Mouse (Mus musculus): ENCODE results near the gene Znrf3.
"Not testable (repeated sequence)": the region's sequence is repeated elsewhere in the genome, so short reads cannot be mapped to it uniquely, and the experiment has no call there.

The Znrf3 gene

DNA sequence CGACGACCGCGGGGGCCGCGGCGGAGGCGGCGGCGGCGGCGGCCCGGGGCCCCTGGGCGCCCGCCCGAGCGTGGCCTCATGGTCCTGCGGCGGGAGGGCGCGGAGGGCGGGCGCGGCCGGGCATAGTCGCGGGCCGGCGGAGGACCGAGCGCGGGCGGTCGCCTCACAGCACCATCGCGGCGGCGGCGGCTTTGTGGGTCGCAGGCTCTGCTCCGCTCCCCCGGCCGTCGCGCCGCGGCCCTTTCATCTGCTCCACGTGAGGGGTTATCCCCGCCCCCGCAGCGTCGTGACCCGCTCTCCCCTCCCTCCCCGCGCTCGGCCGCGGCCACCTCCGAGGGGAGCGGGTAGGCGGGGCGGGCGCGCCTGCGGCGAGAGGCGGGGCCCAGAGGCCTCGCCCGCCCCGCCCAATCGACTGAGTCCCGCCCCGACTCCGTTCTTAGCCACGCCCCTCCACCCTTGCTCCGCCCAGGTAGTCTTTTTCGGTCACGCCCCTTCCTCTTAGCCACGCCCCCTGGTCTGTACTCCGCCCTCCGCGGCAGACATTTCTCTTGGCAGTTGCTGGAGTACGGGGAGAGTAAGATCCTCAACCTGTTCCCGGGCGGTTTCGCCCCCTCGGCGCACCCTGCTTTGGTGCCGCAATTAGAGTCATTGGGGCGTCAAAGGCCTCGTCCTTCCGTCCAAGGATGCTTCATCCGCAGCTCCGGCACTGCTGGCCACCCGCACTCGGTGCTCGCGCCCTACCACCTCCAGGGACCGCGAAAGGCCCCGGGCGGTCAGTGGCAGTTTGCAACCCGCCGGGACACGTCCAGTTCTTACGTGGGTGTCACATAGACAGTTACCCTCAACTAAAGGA lies at the start of gene Znrf3:
Gene Znrf3, minus strand, starts transcription at position 249 of the 853 bp plus-strand sequence.
- peak; percentile 97 for DNase-seq (ENCODE audit: low read depth, low spot score)

DNA sequence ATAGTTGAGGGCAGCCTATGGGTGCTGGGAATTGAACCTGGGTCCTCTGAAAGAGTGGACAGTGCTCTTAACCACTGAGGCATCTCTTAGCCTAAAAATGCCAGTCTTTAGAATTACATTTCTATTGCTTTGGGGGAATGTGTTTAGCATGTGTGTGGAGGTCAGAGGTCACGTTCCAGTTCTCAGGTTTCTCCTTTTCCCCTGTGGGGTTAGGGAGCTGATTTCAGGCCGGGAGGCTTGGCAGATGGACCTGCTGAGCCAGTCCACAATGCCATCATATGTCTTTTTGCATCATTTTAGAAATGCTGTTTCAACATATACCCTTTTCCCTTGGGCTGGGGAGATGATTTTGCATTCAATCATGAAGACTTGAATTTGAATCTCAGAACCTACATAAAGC lies 49.2 kb upstream of the Znrf3 start:
- no peak for DNase-seq (ENCODE audit: low read depth, low spot score)

DNA sequence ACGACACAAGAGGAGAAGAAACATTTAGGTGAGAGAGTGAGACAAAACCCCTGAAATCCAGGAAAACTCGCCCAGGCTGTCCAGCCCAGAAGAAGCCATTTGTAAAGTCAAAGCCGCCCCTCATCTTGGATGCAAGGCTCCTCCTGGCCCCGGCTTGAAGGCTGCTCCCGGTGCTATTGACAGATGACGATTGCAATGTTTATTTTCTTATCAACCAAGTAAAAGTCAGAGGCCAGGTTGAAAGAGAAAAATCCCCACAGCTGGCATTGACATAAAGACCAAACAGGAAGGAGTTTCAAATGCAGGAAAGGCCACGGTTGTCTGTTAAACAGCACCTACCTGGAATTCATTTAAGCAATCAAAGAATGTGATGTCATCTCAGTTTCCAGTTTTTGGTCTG lies 47.3 kb upstream of the Znrf3 start:
- no peak for DNase-seq (ENCODE audit: low read depth, low spot score)

DNA sequence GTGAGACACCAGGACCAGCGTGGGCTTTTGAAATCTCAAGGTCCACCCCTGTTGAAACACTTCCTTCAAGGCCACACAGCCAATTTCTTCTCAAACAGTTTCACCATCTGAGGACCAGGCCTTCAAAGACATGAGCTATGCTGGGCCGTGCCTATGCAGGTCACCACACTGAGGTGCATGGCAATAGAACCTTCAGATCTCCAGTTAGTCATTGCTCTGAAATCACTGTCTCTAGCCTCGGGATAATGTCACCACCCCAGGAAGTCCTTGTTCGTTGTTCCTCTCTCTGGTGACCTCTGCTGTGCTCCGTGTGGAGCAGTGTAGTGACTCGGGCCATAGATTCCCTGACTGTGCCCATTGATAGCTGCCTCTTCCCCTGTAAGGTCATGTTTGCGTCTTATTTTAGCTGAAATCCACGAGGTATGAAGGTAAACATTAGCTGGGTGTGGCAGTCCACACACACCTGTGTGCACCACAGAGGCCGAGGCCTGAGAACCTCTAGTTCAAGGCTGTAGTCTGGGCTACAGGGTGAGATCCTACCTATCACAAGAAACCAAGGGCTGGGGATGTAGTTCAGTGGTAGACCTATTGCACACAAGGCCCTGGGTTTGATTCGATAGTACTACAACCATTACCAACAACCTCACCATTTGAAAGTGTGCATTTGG lies 46.5 kb upstream of the Znrf3 start:
- no peak for DNase-seq (ENCODE audit: low read depth, low spot score)

DNA sequence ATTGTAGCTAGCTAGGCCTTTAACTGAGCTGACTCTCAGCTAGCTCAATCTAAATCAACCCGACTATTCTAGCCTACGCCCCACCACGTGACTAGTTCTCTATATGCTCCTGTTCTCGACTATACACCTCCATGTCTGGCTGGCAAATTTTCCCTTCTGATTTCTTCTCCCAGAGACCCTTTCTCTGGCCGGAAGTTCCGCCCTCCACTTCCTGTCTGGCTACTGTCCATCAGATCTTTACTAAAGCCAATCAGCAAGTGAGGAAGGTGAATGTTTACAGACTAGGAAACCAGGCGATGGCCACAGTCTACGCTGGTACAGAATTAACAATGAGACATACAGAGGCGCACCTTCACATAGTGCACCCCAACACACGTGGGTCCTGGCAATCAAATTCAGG lies 44.8 kb upstream of the Znrf3 start:
- DNase-seq (ENCODE audit: low read depth, low spot score), result not testable (repeated sequence)

DNA sequence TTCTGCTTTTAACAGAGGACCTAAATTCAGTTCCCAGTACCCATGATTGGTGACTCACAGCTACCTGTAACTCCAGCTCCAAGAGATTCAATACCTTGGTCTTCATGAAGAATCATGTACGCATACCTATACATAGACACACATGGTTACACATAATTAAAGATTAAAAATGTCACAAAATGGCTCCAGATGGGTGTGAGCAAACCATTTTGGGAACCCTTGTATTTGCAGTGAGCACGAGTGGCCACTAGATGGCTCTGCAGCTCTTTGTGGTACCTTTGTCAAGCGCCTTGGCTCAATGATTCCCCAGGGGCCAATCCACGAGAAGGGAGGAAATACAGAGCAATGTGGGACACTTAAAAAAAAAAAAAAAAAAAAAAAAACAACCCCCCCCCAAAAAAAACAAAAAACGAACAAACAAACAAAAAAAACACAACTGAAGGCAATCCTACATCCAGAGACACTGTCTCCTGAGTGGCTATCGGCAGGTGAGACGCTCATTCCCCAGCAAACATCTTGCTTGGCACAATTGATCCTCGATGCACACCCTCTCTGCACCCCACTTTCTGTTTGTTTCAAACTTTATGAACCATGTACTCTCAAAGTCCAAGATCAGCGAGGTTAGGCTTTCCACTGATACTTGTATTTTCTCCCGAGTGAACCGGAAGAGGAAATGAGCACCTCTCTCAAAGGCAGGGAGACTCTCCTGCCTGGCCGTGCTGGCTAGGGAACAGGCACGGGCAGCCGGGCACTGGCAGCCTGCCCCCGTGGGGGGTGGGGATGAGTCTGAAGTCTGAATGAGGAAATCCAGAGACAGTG lies 40.8 kb upstream of the Znrf3 start:
- peak; percentile 95 for DNase-seq (ENCODE audit: low read depth, low spot score)

DNA sequence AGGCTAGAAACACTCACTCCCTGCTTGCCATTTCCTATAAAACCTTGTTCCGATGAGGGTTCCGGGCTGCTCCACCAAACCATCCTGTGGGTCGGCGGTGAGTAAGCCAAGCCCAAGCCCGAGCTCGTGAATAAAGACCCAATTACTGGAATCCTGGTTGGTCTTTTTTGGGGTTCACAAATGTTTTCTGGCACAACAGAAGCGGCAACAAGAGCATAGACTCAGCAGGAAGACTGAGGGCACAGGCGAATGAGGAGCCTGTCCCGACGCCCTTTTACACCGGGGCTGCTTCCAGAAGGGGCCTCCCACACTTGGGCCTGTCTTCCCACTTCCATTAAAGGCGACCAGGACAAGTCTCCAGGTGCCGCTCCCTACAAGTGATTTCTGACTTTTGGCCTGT lies 37.9 kb upstream of the Znrf3 start:
- no peak for DNase-seq (ENCODE audit: low read depth, low spot score)

DNA sequence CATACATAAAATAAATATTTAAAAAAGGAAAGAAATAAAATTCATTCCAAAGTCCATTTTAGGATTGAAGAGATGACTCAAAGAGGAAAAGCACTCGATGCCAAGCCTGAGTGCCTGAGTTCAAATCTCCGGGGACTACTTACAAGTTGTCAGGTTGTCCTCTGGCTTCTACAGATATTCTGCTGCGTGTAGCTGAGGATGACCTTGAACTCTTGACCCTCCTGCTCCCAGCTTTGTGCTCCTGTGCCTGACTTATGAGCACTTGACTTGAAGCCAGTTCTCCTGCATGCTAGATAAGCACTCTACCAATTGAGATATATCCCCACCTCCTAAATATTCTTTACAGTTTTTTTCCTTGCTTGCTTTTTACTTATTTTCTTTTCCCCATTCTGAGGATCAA lies 34.2 kb upstream of the Znrf3 start:
- no peak for DNase-seq (ENCODE audit: low read depth, low spot score)

DNA sequence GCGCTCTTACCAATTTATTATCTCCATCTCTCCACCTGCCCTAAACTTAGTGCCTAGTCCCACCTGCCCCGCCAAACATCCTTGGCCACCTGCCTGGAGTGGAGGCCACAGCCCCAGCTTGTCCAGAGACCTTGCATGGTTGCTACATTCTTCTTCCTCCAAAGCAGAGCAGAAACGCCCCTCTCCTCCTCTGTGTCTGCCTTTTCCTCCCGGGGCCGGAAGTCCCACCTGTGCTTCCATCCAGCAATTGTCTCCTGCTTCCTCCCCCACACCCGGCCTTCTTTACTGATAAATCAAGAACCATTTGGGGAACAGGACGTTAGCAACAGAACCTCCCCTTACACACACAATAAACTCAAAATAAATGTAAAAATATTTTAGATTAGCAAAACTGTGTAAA lies 33.5 kb upstream of the Znrf3 start:
- no peak for DNase-seq (ENCODE audit: low read depth, low spot score)

DNA sequence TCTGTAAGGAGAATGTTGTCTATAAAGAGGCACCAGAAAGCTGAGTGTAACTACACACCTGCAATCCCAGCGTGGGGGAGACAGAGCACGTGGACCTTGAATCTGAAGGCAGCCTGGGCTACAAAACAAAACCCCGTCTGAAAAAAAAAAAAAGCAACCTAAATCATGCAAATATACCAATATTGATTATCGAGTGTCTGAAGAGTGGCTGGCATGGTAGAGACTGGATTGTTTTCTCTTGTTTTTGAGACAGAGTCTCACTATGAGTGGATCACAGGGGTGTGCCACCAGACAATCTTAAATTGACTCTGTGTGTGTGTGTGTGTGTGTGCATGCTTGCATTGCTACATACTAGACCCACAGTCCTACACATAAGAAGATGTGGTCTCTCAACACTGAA lies 32.2 kb upstream of the Znrf3 start:
- DNase-seq (ENCODE audit: low read depth, low spot score), result no peak

DNA sequence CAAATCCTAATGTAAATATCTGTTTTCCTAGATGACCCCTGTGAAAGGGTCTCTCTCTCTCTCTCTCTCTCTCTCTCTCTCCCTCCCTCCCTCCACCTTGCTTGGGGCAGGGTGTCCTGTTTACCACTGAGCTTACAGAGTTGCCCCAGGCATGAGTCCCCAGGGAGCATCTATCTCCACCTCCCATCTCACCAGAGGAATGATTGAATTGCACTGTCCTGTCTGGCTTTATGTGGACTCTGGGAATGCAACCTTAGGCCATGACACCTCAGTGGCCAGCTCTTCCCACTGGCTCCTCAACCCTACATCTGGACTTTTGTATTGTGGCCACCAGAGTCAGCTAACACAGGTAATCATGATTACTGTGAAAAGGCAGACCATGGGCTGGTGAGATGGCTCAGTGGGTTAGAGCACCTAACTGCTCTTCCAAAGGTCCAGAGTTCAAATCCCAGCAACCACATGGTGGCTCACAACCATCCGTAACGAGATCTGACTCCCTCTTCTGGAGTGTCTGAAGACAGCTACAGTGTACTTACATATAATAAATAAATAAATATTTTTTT lies 31.0 kb upstream of the Znrf3 start:
- DNase-seq (ENCODE audit: low read depth, low spot score), result not testable (repeated sequence)

DNA sequence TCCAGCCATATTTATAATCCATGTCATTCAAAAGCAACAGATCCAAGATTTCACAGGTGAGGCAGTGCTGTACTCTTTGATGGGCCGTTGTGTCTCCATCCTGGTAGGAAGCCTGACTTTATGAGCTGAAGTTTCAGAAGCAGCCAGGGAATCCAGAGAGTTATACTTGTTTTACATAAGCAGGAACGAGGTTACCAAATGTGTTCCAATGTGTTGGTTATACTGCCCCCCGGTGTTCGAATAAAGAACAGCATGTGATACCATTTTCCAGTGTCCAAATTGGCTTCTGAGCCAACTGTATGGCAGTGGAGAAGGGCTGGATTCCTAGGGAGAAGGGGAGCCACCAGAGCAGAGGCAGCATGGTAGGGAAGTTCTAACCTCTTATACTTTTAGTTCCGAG lies 29.5 kb upstream of the Znrf3 start:
- peak; percentile 85 for DNase-seq (ENCODE audit: low read depth, low spot score)

DNA sequence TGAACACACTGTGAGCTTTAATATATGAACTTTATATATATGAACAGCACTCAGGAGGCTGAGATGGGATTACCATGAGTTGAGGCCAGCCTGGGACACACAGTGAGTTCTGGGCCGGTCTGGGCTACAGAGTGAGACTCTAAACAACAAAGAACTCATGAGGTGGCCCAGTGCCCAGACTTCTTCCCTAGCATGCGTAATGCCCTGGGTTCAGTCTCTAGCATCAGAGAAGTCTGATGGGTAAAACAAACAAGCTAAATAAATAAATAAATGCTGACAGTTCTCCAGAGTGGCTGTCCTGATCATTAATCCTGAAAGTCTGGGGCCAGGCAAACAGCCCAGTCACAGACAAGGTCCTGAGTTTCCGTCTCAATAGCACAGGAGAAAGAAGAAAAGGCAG lies 25.4 kb upstream of the Znrf3 start:
- DNase-seq (ENCODE audit: low read depth, low spot score), result no peak

DNA sequence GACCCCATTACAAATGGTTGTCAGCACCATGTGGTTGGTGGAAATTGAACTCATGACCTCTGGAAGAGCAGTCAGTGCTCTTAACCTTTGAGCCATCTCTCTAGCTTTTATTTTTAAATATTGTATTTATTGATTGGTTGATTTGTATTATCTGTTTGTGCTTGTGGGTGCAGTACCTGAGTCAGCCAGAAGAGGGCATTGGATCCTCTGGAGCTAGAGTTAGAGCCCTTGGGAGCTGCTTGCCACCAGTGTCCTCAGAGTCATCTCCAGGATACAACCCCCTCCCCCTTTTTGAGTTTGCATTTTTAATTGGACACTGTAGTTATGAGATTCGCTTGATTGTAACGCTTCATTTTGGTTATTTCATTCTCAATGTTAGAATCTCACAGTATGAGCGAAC lies 24.4 kb upstream of the Znrf3 start:
- peak; percentile 82 for DNase-seq (ENCODE audit: low read depth, low spot score)

DNA sequence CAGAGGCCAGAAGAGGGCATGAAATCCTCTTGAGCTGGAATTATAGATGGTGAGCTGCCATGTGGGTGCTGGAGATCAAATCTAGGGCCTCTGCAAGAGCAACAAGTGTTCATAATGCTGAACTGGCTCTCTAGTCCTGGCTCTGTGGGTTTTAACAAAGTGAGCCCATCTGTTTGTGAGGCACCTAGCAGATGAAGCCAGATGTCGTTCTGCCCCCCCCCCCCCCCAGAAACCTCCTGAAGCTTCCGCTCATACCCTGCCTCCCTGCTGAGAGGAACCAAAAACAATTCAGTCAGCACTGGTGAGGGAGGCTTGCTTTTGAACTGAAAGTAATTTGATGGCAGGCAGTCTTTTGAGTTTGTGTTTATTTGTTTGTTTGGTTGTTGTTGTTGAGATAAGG lies 23.8 kb upstream of the Znrf3 start:
- no peak for DNase-seq (ENCODE audit: low read depth, low spot score)

DNA sequence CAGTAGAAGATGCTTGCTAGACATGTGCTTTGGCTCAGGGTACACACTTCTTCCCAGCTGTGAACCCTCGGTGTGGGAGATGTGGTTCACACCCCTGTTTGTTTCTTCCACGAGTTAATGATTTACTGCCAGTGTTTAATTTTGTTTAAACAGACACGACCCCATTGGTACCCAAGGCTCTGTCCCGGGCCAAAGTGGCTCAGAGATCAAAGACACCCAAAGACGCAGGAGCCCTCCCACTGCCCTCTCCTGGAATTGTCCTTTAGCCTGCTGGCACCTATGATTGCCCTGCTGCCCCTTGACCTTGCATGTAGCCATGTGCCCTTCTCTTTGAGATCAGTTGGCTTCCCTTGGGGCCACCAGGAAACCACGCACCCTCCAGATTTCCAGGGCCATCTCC lies 7.3 kb upstream of the Znrf3 start:
- DNase-seq (ENCODE audit: low read depth, low spot score), result no peak

DNA sequence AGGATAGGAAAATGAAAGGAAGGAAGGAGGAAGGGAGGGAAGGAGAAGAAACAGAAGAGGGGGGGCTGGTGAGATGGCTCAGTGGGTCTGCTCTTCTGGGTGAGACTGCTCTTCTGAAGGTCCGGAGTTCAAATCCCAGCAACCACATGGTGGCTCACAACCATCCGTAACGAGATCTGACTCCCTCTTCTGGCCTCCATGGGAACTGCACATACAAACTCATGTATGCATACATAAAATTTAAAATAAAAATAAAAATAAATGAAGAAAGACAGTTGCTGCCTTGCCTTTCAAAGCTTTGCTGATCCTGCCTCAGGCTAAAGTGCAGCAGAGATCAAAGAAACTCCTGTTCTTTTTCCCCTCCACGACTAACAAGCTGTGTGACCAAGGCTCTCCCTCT lies 6.7 kb upstream of the Znrf3 start:
- DNase-seq (ENCODE audit: low read depth, low spot score), result peak; percentile 58

DNA sequence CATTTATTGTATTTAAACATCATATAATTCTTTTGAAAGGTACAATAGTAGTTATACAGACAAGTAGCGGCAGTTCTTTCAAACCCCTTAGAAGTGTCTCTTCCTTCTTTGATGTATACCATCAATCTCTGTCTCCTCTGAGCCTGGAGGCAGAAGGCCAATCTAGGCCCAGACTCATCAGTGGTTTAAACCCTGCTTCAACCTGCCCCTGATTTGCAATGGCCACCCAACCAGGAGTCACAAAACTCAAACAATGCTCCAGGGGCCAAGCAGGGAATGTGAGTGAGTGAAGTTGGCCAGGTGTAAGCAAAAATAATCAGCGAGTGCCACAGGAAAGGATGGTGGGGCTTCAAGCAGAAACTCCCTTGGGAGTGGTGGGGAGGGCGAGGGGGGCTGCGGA lies 6.1 kb upstream of the Znrf3 start:
- DNase-seq (ENCODE audit: low read depth, low spot score), result no peak

DNA sequence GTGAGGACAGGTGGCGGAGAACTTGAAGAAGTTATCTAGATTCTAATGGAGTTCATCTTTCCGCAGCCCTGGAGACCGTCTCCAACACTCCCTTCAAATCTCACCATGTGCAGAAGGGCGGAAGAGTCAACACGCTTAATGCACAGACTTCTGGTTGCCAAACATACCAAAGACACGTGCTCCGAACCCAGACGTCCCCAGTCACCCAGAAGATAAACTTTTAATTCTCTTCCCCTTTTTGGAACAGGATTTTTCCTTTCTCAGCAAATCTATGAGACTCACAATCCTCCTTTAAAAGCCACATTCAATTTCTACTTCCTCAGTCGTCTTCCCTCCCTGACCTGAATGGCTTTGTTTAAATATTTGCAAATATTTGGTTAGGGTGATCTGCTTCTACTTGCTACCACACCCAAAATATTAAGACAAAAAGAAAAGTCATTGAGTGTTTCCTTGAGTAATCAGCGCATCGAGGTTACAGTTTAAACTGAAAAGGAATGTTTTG lies 856 bp upstream of the Znrf3 start:
- DNase-seq (ENCODE audit: low read depth, low spot score), result no peak

DNA sequence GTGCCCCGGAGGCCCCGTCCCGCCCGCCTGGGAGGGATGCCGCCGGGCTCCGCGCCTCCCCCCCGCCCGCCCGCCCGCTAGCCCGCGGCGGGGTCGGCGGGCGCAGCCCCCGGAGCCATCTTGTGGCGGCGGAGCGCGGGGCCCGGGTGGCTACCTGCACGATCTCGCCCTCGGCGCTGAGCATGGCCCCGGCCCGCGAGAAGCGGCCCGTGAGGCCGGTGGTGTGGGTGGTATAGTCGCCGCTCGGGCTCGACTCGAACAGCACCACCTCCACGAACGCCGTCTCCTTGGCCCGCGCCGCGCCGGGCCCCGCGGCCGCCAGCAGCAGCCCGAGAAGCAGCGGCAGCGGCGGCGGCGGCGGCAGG lies 431 bp downstream of the Znrf3 start:
- peak; percentile 63 for DNase-seq (ENCODE audit: low read depth, low spot score)

DNA sequence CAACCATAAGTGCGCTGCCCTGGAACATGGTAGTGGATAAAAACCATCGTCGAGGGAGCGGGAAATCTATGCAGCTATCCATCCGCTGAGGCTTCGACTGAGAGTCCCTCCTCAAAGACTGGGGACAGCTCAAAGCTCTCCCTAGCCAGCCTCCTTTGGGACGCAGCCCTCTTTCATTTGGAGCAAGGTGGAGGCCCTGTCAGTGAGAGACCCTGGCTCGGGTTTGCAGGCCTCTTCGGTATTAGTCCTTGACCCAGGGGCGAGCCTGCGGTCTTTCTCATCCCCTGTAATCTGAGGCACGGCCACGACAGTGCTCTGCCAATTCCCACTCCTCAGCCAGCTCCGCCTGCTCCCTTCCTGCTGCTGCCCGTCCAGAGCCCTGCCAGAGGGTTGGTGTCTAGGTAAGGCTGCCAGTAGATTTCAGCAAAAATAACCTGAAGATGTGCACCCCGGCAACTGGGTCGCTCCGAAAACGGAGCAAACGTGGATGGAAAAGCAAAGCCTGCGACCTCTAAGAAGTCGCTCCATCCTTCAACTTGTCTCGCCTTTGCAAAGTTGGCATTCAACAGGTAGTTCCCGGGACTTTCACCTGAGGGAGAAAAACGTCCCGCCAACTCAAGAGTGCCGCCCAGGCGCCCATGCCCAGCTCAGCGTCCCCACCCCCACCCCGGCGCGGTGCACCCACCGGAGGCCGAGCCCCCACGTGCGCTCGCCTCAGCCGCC lies 975 bp downstream of the Znrf3 start:
- DNase-seq (ENCODE audit: low read depth, low spot score), result peak; percentile 62
